Mouse (Mus musculus) embryo, embryonic 10 days (tissue): ENCODE data around the gene Snrnp25.
A peak's percentile ranks its signal among the peaks of the same experiment; 100 is the strongest.
"Not testable (repeated sequence)": the region's sequence is repeated elsewhere in the genome, so short reads cannot be mapped to it uniquely, and the experiment has no call there.

Experiments used
- DNase-seq: peaks from one replicate; pipeline ENCODE4 v3.0.0-alpha.2; 2015; ENCODE audit warnings: low spot score

The Snrnp25 gene

DNA sequence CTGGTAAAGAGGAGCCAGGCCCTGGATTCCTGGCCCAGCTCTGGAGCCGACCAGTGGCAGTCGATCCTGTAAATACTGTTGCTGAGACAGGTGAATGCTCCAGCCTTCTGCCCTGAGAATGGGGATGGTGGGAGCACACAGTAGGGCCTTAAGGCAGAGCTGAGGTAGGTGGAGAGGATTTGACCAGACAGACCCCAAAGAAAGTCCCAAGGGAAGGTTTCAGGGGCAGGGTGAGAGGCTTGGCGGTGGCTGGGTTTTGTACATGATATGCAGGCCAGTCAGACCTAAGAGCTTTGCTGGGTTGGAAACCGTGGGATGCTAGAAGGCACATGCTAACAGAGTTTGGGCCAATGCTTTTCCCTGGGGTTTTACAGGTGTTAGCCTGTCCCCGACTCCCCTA, 10.6 kb upstream of the Snrnp25 start:
- no peak for DNase-seq

DNA sequence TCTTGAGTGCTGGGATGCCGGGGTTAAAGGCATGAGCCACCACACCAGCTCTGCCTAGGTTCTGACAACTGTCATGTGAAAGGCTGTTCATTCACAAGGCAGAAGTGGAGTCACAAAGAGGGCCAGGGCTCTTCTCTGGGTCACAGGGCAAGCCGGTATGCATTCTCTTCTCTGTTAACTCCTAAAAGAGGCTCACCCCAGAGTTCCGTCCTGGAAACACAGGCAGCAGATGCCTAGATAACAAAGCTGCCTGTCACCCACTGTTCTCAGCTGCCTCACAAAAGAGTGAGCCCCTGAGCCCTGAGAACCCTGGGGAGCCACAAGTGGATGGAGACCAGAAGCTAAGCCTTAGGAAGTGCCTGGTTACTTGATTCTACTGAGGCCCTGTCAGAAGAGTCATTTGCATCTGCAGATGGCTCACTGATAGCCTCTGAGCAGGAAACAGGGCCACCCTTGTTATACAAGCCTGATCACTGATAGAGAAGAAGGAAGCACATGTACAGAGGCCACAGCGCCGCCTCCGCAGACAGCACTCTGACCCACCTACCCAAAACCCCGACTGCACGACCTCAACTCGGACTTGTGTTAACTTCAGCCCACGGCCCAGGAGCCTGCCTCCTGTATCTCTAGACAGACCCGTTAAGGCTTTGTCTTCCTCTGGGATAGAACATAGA, 9.2 kb upstream of the Snrnp25 start:
- DNase-seq, result no peak

DNA sequence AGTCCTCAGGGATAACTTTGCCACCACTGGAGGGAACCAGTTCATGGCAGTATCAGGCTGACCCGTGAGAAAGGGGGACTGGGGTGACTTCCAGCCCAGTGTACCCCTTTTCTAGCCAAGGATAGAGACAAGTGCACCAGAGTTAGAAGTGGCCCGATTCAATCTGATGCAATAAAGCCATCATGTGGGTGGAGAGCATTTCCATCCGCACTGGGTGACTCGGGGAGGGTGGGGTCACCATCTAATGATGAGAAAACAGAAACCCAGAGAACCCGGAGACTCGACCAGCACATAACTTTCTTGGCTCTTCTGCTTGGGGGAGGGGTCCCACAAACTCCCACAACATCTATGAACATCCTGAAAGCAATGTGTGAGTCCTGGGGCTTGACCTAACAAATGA, 8.5 kb upstream of the Snrnp25 start:
- no peak for DNase-seq

DNA sequence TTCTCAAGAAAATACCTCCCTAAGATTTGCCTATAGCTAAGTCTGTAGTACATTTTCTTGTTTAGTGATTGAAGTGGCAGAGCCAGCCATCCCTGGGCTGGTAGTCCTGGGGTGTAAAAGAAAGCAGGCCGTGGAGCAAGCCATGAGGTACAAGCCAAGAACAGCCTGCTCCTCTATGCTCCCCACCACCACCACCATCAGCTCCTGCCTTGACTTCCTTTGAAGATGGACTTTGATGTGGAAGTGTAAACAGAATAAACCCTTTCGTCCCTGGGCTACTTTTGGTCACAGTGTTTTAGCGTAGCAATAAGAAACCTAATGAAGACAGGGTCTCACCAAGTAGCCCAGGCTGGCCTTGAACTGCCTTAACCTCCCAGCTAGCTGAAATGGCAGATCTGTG, 7.4 kb upstream of the Snrnp25 start:
- DNase-seq, result no peak

DNA sequence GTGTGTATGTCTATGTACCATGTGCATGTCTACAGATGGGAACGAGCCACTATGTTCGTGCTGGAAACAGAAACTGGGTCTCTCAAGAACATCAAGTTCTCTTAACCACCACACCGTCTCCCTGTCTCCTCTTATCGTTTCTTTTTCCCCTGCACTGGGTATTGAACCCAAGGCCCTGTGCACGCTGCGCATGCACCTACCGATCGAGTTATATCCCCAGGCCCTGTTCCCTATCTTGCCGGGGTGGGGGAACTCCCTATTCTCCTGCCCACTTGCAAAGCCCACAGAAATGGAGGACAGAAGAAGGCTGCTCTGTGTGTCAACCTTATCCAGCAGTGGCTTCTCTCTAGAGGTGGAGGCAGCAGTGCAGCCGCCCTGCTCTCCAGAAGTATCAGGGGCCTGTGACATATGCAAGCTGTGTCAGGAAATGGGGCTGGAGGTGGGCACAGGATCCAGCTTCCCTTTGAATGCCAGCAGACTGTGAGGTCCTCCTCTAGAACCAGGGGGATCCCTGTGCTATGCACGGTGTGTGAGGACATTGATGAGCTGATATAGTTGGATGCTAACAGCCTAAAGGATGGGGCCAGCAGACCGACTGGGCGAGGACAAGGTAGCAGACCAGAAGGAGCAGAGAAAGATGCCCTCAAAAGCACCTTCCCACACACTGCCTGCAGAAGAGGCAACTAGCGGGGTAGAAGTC, 6.8 kb upstream of the Snrnp25 start:
- DNase-seq, result no peak

DNA sequence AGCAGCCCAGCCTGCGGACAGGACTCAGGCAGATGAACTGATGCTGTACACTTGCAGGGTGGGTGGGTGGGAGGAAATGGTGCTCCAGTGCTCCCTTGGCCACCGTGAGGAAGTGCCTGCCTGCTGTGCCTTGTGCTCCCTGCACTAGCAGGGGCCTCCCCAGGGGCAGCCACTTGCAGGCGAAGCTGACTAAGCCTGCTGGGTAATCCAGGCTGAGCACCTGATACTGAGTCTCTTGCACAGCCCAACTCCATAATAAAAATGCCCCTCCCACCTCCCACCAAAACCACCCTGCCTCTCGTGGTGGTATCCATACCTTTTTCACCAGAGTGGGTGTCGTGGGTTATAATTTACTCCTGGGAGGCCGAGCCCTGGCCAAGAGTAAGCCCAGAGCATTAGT, 6.0 kb upstream of the Snrnp25 start:
- DNase-seq, result no peak

DNA sequence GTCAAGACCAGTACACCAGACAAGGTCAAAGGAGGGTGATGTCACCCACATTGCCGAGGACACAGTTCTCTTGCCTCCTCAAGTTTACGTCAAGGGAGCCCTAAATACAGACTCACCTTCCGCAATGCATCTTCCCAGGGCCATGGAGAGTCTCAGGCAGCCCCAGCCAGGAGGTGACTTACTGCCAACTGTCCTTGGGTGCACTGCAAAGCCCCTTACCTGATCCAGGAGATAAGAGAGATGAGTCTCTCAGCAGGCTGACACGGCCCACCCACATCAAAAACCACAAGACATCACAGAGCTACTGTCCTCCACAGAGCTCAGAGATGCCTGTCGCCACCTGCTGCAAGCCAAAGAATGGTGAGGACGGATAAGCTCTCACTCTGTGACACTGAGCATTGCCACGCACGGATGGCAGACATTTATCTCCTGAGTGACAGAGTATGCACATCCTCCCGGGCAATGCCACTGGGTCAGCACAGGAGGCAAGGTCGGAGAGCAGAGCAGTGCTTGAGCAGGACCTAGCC, 5.1 kb upstream of the Snrnp25 start, which contains the start of gene Il9r:
TSS of gene Il9r (minus strand) at position 205 of the 527 bp plus-strand sequence.
- no peak for DNase-seq

DNA sequence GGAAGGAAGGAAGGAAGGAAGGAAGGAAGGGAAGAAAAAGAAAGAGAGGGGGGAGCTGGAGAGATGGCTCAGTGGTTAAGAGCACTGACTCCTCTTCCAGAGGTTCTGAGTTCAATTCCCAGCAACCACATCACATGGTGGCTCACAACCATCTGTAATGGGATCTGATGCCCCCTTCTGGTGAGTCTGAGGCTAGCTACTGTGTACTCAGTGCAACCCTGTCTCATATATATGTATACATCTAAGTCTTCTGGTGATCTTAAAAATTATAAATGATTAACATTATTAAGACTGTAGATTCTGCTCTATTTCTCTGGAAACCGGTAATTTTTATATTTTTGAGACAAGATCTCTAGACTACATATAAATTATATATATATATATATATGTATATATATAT, 4.2 kb upstream of the Snrnp25 start:
- not testable (repeated sequence) for DNase-seq

DNA sequence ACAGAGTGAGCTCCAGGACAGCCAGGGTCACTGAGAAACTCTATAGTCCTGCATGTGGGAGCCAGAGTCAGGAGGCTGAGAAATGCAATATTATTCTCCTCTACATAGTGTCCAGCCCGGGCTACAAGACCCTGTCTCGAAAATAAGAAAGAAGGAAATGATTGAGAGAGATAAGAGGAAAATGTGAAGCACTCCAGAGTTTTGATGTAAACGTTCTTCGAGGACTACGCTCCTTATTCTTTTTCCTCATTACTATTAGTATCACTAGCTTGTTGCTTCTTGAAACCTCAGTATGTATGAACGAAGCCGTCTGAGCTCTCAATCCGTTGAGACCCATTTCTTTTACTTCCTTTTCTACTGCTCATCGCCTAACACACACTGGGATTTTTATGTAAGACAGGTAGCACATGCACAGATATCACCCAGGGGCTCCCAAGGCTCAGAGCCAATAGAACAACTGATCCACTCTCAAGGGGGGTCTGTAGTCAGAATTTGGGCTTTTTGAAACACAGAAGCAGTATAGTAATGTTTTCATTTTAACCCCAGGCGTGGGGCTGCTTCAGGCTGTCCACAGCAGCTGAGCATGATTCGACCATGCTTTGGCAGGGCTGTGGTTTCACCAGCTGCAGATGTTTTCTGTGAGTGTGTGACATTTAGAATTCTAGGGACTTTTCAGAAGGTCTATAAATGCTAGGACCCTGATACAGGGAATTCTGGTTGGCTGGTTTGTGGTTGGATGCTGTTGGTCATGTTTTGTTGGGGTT, 3.1 kb upstream of the Snrnp25 start:
- DNase-seq, result no peak

DNA sequence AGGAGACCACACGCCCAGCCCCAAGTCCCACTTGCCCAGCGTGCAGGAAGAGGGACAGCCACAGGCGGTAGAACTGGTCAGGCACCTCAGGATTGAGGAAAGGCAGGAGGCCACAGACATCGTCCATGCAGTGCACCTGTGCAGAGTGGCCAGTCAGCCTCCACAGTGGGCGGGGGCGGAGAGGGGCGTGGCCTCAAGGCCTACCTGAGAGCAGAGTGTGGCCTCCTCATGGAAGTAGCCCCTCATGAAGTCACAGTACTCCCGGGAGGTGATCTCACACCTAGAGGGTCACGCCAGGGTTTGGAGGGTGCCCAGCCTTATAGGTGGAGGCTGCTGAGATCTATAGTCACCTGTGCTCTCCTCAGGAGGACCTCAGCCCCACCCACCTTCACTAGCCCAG, 5.4 kb downstream of the Snrnp25 start:
- no peak for DNase-seq

DNA sequence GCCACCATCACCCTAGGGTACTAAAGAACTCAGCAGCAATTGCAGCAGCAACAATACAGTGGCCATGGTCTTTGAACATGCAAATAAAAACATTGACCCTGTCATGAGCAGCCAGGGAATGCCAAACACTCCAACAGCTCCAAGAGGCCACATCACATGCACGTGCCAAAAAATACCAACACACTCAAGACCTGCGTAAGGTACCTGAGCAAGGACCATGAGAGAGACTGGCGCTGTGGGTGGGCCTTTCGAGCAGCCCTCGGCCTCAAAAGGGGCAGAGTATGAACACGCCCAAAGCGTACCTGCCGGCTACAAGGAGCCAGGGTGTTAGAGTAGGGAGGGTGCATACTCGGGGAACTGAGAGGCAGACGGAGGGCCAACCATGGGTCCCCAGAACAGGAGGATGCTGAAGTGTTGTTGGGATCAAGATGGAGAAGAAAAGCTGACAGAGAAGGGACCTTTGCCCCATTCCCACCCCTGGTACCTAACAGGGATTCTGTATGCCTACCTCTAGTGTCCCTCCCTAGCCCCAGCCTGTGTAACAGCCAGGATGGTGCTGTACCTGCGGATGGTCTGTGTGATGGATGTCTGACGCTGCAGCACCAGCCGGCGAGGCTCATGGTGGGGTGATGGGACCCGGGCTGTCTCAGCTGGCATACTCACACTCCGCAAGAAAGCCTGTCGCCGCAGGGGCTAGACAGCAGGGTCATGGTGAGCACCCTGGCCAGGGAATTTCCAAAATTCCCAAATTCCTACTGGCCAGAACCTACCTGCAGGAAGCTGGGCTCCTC, 10.4 kb downstream of the Snrnp25 start:
- DNase-seq, result no peak

DNA sequence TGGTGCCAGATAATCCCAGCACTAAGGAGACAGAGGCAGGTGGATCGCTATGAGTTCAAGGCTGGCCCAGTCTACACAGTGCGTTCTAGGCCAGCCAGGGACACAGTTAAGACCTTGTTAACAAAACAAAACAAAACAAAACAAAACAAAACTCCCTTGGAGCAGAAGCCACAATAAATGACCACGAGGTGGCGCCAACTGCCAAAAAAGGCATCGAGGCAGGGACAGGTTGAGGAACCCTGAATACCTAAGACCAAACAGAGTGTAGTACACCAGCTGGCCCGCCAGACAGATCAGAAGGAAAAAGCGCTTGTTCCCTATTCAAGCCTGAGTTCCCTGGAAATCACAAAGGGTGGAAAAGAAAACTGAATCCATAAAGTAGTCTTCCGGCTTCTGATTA, 11.6 kb downstream of the Snrnp25 start:
- DNase-seq, result peak; percentile 86

DNA sequence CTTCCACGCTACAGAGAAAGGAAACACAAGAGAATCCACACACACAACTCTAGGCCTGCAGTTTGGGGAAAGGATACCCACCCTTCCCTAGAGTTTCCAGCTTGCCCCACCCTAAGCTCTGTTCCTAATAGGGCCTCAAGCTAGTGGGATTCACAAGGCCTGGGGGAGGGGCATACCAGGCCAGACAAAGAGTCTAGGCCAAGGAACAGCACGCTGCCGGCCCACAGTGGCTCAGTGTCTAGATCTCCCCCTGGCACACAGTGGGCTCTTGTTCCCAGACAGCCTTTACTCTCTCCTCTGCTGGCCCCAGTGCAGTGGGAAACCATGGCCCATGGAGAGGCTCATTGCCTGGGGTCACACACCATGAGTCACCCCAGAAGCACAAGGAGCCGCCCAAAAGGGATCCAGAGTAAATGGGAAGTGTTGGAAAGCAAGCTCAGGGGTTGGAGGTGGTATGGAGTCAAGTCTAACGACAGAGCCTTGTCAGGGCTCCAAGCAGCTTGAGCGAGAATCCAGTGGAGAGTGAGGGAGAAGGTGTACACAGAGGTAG, 13.4 kb downstream of the Snrnp25 start:
- DNase-seq, result peak; percentile 35

DNA sequence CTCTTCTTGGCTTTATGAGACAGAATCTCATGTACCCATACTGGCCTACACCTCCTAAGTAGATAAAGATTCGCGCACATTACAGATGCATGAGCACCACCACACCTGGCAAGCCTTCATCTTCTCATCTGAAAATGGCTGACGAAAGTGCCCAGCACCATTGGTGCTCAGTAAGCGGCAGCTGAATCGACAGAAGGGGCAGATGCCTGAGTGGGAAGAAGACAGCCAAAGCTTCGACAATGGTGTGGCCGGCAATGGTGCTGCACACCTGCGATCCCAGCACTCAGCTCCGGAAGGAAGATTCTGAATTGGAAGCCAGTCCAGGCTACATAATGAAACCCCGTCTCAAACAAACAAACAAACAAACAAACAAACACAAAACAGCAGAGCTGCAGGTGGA, 14.1 kb downstream of the Snrnp25 start:
- DNase-seq, result no peak

DNA sequence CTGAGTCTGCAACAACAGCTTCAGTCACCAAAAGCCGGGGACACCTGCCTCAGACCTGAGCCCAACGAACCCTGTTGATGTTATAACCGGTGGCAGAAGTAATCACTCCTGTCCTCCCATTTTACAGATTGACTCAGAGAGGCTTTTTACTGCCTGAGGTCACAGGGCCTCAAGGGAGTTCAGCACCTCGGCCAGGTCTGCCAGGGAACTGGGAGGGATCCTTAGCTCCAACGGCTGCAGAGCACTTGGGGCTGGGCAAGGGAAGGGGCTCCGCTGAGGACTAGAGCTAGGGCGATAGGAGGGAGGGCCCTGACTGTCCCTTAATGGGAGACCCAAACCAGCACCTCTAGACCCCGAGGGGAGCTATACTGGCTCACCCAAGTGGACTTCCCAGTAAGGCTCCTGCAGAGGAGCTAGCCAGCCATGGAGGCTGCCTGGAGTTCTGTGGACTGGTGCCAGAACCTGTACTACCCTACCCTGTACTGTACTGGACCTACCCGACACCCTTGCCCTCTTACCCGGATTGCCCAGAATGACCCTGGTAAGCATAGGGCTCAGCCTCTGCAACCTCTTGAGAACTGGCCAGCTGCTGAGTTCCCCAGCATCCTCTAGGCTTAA, 15.5 kb downstream of the Snrnp25 start:
- peak; percentile 12 for DNase-seq

DNA sequence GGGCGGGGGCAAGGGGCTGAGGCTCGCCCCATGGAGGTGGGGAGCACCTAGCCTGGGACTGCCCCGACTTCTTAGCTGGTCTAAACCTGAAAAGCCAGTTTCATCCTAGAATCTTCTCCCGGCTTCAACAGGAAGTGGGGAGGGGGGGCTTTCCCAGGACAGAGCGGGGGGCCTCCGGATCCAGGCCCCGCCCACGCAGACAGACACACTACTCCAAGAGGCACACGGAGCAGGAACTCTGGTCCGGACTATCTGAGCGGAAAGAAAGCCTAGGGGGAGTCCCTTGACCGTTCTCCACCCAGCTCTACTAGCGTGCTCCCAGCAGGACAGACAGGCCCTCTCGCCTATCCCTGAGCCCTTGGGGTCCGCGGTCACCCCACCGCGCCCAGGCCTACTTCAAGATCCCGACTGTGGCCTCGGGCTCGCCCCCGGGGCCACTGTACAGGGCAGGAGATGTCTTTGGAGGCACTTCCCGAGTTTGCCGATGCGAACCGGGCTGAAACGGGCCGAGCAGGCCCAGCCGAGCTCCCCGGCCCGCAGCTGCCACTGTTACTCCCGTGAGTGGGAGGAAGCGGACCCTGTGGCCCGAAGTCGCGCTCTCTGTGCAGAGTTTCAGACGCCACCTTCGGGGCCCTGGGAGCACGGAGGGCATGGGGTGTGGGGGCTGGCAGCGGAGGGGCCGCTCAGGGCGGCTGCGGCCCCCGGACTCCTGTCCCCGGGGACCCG, 16.2 kb downstream of the Snrnp25 start:
- peak; percentile 78 for DNase-seq

DNA sequence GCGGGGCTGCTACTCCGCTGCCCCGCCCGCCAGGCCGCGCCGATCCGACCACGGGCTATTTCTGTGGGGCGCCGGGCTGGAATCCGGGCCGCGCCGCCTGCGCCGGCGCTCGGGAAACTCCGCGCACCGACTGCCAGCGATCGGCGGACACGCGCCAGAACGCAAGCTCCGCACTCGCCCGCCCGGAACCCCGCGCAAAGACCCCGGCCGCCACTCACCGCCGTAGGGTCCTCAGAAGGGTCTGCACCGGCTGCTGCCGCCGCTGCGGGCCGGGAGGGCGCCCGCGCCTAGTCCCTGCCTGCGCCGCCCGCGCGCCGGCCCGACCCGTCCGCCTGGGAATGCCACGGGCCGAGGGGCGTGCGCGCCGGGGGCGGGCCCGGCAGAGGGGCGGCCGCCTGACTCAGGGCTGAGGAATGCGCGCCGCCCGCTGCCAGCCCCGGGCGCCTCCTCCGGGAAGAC, 16.8 kb downstream of the Snrnp25 start, which contains the start of gene Rhbdf1:
TSS of gene Rhbdf1 (minus strand) at position 350 of the 459 bp plus-strand sequence.
- peak; percentile 66 for DNase-seq

DNA sequence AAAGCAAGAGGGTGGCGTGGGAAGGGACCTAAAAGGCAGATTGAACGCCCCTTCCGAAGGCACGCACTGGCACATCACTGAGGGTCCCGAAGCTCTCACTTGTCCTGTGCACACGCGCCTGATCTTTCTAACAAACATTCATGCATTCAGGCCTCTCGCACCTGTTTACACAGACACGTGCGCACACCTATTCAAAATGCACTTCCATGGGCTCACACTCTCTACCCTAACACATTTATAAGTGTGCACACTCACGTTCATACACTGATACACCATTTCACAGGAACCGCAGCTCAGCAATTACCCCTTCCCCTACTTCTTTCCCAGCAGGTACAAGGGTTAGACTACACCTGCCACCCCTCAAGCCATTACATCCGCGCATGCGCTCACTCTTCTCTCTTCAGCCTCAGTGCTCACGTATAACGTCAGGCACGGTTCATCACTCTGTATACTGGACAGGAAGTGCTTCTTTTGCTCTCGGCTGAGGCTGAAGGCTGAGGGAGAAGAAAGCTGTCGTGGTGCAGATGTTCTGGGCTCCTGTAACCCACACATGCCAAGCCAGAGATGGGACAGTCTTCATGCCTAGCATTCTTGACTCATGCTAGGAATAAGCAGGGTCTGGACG, 17.5 kb downstream of the Snrnp25 start:
- peak; percentile 69 for DNase-seq

DNA sequence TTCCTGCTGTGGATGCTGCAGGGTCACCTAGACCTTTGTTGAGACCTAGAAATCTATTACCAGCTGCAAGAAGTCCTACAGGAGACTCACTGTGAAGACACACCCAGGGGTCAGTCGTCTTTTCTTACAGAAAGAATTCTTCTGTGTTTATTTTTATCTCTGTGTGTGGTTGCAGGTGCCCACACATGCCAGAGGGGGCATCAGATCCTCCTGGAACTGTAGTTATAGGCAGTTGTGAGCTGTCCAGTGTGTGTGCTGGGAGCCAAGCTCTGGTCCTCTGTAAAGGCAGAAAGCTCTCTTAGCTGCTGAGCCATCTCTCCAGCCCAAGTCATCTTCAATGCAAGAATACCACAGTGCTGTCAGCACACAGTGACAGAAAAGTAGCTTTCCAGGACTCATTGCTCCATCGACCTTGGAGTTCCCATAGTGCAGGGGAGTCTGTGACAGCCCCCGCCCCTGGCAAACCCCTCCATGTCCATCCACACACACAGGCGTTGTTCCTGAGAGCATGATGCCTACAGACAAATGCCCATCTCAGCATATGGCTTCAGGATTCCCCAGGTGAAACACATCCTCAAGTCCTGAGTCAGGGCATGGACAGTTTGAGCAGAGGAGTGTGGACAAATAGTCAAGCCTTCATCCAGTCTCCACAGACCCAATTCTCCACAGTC, 18.2 kb downstream of the Snrnp25 start:
- DNase-seq, result no peak
